Mouse (Mus musculus): ENCODE measurements at regions not wholly inside any gene's neighbourhood (a gene's known extent, or its start where the extent isn't known, plus 50 kb on each side); places are given as distances from the start of the nearest gene placed in this dataset.

DNA sequence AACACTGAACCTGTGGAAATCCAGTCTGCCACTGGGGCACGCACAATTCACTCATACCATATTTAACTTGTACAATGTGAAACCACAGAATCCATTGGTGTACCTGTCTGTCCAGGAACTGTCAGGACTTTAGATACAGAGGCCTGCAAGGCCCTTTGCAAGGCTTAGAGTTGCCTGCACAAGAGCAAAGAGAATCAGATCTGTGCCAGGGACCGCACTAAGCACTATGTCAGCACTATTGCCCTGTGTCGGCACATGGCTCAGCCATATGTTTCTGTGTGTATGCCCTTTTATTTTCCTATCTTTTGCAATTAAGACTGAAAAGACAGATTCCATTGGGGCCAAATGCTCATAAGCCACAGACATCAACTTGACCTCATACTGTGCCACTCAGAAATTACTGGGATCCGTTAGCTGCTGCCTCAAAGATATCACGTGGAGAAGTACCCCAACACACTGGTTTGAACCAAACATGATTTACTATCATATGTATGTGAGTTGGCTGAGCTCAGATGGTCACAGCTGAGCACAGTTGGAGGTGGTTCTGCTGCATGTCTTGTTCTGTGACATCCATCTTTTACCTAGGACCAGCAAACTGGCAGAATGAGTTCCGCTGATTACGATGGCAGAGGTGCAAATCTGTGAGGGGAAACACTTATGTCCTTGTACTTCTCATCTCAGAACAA is 181.7 kb upstream of the Prkcq start:
- H3K27me3 ChIP-seq (ENCODE audit: control insufficient read depth, insufficient read depth, low read length), result no peaks in the 10 kb centered on the region
- WGBS, result 79% methylated on average over 7 of the region's 7 CpGs
- no peaks in the 10 kb centered on the region for H3K36me3 ChIP-seq (ENCODE audit: control insufficient read depth, insufficient read depth, low read length)
- ATAC-seq (ENCODE audit: low FRiP score, low read depth) (no peak), DNase-seq (ENCODE audit: low spot score) (no peak)
- H3K4me2 ChIP-seq (replicated peaks; ENCODE audit: low read depth, low read length, severe bottlenecking), result no peak overlapping the region
- H3K4me1 ChIP-seq (ENCODE audit: control insufficient read depth, insufficient read depth, low read length), result no peaks in the 10 kb centered on the region
- no peak overlapping the region for H3K4me3 ChIP-seq (replicated peaks; ENCODE audit: low read length)
- H3K27ac ChIP-seq (replicated peaks; ENCODE audit: low read depth, low read length), result no peak overlapping the region
- no peaks in the 10 kb centered on the region for H3K9me3 ChIP-seq (ENCODE audit: control insufficient read depth, low read length)
- TF ChIP-seq POLR2A (IDR thresholded peaks at IDR 0.05; ENCODE audit: borderline replicate concordance, extremely low read depth, insufficient read depth, insufficient read length), result no peak
- no peak overlapping the region for H3K9ac ChIP-seq (ENCODE audit: low read depth, low read length, severe bottlenecking)

DNA sequence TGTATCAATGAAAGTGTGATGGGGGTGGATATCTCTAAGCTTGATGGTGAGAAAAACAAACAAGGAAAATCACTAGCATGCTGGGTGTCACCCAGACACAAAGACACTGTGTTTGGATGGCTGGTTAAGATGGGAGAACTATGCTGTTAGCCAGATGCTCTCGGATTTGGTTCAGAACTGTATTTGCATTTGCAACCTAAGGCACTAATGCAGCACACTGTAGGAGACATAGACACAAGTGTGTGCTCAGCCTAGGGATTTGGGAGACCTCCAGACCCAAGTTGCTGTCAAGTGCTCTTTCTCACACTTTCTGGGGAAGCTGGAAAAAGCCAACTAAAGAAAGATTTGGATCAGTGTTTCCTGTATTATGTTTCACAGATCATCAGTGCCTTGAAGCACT is 173.1 kb upstream of the Prkcq start:
- H3K9me3 ChIP-seq (ENCODE audit: control insufficient read depth, low read length), result no peaks in the 10 kb centered on the region
- ATAC-seq (ENCODE audit: low FRiP score, low read depth) (no peak), DNase-seq (ENCODE audit: low spot score) (no peak)
- H3K9ac ChIP-seq (ENCODE audit: low read depth, low read length, severe bottlenecking), result no peak overlapping the region
- H3K4me3 ChIP-seq (replicated peaks; ENCODE audit: low read length), result no peak overlapping the region
- no peaks in the 10 kb centered on the region for H3K27me3 ChIP-seq (ENCODE audit: control insufficient read depth, insufficient read depth, low read length)
- no peak for TF ChIP-seq POLR2A (IDR thresholded peaks at IDR 0.05; ENCODE audit: borderline replicate concordance, extremely low read depth, insufficient read depth, insufficient read length)
- 54% methylated on average over 1 of the region's 1 CpGs for WGBS
- H3K36me3 ChIP-seq (ENCODE audit: control insufficient read depth, insufficient read depth, low read length), result no peaks in the 10 kb centered on the region
- H3K4me1 ChIP-seq (ENCODE audit: control insufficient read depth, insufficient read depth, low read length), result no peaks in the 10 kb centered on the region; the same call in 1 of the 2 replicates
- H3K27ac ChIP-seq (replicated peaks; ENCODE audit: low read depth, low read length), result no peak overlapping the region
- no peak overlapping the region for H3K4me2 ChIP-seq (replicated peaks; ENCODE audit: low read depth, low read length, severe bottlenecking)

DNA sequence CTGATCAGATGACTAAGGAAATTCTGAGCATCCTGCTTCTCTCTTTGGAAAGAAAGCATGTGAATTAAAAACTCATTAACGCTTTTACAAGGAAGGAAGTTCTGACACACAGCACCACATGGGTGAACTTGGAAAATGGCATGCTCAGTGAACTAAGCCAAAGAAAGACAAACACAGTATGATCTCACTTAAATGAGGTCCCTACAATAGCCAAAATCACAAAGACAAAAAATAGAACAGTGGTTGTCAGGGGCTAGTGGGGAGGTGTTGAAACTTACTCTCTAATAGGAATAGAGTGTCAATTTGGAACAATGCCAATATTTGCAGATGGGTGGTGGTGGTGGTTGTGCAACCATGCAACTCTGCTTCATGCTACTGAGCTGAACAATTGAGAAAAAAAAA is 172.7 kb upstream of the Prkcq start:
- no peak for ATAC-seq (ENCODE audit: low FRiP score, low read depth)
- H3K4me2 ChIP-seq (replicated peaks; ENCODE audit: low read depth, low read length, severe bottlenecking), result no peak overlapping the region
- no peak overlapping the region for H3K9ac ChIP-seq (ENCODE audit: low read depth, low read length, severe bottlenecking)
- H3K27ac ChIP-seq (replicated peaks; ENCODE audit: low read depth, low read length), result no peak overlapping the region
- H3K9me3 ChIP-seq (ENCODE audit: control insufficient read depth, low read length), result no peaks in the 10 kb centered on the region
- H3K27me3 ChIP-seq (ENCODE audit: control insufficient read depth, insufficient read depth, low read length), result no peaks in the 10 kb centered on the region
- no peak for TF ChIP-seq POLR2A (IDR thresholded peaks at IDR 0.05; ENCODE audit: borderline replicate concordance, extremely low read depth, insufficient read depth, insufficient read length)
- no peaks in the 10 kb centered on the region; the same call in 1 of the 2 replicates for H3K4me1 ChIP-seq (ENCODE audit: control insufficient read depth, insufficient read depth, low read length)
- no peak for DNase-seq (ENCODE audit: low spot score)
- H3K4me3 ChIP-seq (replicated peaks; ENCODE audit: low read length), result no peak overlapping the region
- no peaks in the 10 kb centered on the region for H3K36me3 ChIP-seq (ENCODE audit: control insufficient read depth, insufficient read depth, low read length)
- 67% methylated on average over 1 of the region's 1 CpGs for WGBS

GRCm38 (mm10) chr2:11005806-11006205 is 166.1 kb upstream of the Prkcq start:
- Histone ChIP-seq H3K27ac (replicated peaks; ENCODE audit: low read depth, low read length) (no peak overlapping the region), H3K4me1 (ENCODE audit: control insufficient read depth, insufficient read depth, low read length) (no peaks in the 10 kb centered on the region), H3K9me3 (ENCODE audit: control insufficient read depth, low read length) (no peaks in the 10 kb centered on the region), H3K27me3 (ENCODE audit: control insufficient read depth, insufficient read depth, low read length) (no peaks in the 10 kb centered on the region), H3K4me3 (replicated peaks; ENCODE audit: low read length) (no peak overlapping the region), H3K9ac (ENCODE audit: low read depth, low read length, severe bottlenecking) (no peak overlapping the region), H3K36me3 (ENCODE audit: control insufficient read depth, insufficient read depth, low read length) (no peaks in the 10 kb centered on the region), H3K4me2 (replicated peaks; ENCODE audit: low read depth, low read length, severe bottlenecking) (no peak overlapping the region)
- 71% methylated on average over 2 of the region's 2 CpGs for WGBS
- ATAC-seq (ENCODE audit: low FRiP score, low read depth), result no peak
- DNase-seq (ENCODE audit: low spot score), result no peak
- no peak for TF ChIP-seq POLR2A (IDR thresholded peaks at IDR 0.05; ENCODE audit: borderline replicate concordance, extremely low read depth, insufficient read depth, insufficient read length)

DNA sequence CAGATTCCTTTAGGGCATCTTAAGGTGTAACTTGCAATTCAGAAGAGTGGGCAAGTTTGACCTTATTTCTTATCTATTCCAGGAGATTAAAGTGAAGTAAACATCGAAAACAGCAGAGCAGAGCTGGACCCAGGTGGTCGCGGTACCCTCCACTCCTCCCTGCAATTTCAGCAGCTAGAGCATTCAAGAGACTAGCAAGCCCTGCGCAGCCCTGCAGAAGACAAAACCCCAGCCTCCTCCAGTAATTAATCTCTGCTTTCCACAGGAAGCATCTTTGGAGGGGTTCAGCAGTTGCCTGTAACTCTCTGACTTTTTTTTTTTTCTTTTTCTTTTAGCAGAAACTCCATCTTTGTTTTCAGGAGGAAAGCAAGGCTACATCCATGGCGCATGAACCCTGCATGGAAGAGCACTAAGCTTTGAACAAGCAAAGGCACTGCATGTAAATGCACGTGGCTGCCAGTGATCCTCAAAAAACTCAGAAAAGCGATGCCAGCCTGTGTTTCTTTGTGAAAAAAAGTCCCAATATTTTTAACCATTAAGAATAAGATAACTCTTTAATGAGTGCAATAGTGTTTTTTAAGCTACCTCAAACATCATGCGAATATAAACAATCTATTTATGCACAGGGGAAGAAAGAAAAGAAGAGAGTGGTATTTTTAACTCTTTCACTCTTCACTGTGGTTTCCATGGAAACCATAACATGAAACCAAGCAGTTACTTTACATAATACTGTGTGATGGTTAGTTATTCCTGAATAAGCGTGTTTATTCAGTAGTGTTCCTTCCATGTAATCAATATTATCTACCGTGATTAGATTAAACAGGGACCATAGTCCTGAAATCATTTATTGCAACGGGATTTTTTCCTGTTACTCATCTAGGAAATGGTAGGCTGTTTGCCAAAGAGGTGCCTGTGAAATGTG is 160.6 kb upstream of the Prkcq start:
- H3K4me2 ChIP-seq (replicated peaks; ENCODE audit: low read depth, low read length, severe bottlenecking), result no peak overlapping the region
- no peak overlapping the region for H3K4me3 ChIP-seq (replicated peaks; ENCODE audit: low read length)
- no peak overlapping the region for H3K27ac ChIP-seq (replicated peaks; ENCODE audit: low read depth, low read length)
- TF ChIP-seq POLR2A (IDR thresholded peaks at IDR 0.05; ENCODE audit: borderline replicate concordance, extremely low read depth, insufficient read depth, insufficient read length), result no peak
- no peaks in the 10 kb centered on the region for H3K4me1 ChIP-seq (ENCODE audit: control insufficient read depth, insufficient read depth, low read length)
- WGBS, result 70% methylated on average over 11 of the region's 11 CpGs
- H3K36me3 ChIP-seq (ENCODE audit: control insufficient read depth, insufficient read depth, low read length), result no peaks in the 10 kb centered on the region
- DNase-seq (ENCODE audit: low spot score) (no peak), ATAC-seq (ENCODE audit: low FRiP score, low read depth) (no peak)
- no peaks in the 10 kb centered on the region for H3K27me3 ChIP-seq (ENCODE audit: control insufficient read depth, insufficient read depth, low read length)
- no peak overlapping the region for H3K9ac ChIP-seq (ENCODE audit: low read depth, low read length, severe bottlenecking)
- no peaks in the 10 kb centered on the region for H3K9me3 ChIP-seq (ENCODE audit: control insufficient read depth, low read length)
